Mouse (Mus musculus): ENCODE data around the gene Tubb4b. TPM values are rescaled to one million over a fixed set of nuclear protein-coding genes. Genes with fewer than 3 reads are reported as not detected.

Gene Tubb4b
- polyA plus RNA-seq, 1 experiment from 2014 or later: 416 TPM

GRCm38 (mm10) chr2:25242101-25242506, 17.6 kb upstream of the Tubb4b start, which contains the start of the genes Rnf208 and Cysrt1:
Gene Rnf208 (plus strand): TSS chr2:25242255.
Gene Cysrt1 (minus strand): TSS chr2:25242452.
- Histone ChIP-seq H3K9ac (peak within 1 kb of the TSS; percentile 73), H3K27ac (peak within 1 kb of the TSS; percentile 76), H3K4me2 (replicated peaks) (peak within 1 kb of the TSS; percentile 92), H3K4me3 (peak within 1 kb of the TSS; percentile 55), H3K27me3 (peaks cover 20% of the 10 kb centered on the region), H3K36me3 (peaks cover 24% of the 10 kb centered on the region), H3K9me3 (replicated peaks) (no peaks in the 10 kb centered on the region), H3K4me1 (peaks cover 26% of the 10 kb centered on the region)
- peak; percentile 42 for ATAC-seq (ENCODE audit: low FRiP score)
- WGBS: 0% methylated on average over 7 of the region's 59 CpGs

DNA sequence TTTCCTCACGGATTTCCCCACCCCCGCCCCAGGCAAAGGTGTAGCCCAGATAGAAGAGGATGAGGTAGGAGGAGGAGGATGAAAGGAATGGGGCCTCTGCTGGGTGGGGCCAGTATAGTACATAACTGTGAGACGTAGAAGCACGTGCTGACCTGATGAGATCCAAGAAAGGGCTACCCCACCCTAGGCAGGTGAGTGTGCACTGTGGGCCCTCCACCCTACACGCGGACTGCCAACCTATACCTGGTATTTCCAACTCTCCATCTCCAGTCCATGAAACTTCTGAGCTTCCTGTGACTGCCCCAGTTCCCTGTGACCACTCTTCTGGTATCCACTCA, 16.9 kb upstream of the Tubb4b start:
- WGBS: 14% methylated on average over 6 of the region's 6 CpGs
- peaks cover 17% of the 10 kb centered on the region for H3K36me3 ChIP-seq
- H3K27me3 ChIP-seq: peaks cover 20% of the 10 kb centered on the region
- H3K4me2 ChIP-seq (replicated peaks): peak overlapping the region; percentile 92
- H3K9ac ChIP-seq: peak overlapping the region; percentile 73; the same call in 1 of the 2 replicates
- peak overlapping the region; percentile 55 for H3K4me3 ChIP-seq
- H3K4me1 ChIP-seq: peaks cover 26% of the 10 kb centered on the region
- H3K9me3 ChIP-seq (replicated peaks): no peaks in the 10 kb centered on the region
- H3K27ac ChIP-seq: peak overlapping the region; percentile 76; the same call in 1 of the 2 replicates
- ATAC-seq (ENCODE audit: low FRiP score): peak; percentile 5; the same call in 1 of the 2 replicates

- whole genome bisulfite sequencing: under 1% methylated on average over 29 of the region's 29 CpGs
- Histone ChIP-seq H3K27ac (peak overlapping the region; percentile 76), H3K4me1 (peaks cover 26% of the 10 kb centered on the region), H3K9ac (peak overlapping the region; percentile 73), H3K4me2 (replicated peaks) (peak overlapping the region; percentile 92), H3K36me3 (peaks cover 11% of the 10 kb centered on the region), H3K27me3 (peaks cover 24% of the 10 kb centered on the region), H3K4me3 (peak overlapping the region; percentile 55), H3K9me3 (replicated peaks) (no peaks in the 10 kb centered on the region)
- ATAC-seq (ENCODE audit: low FRiP score): peak; percentile 77
These were observed 16.4 kb upstream of the Tubb4b start for GRCm38 (mm10) chr2:25240723-25241437.

- 0 out of 2 replicates have a peak overlapping the region, but pooled peaks have one; percentile 32 for H3K9ac ChIP-seq
- ATAC-seq (ENCODE audit: low FRiP score): no peak; the same call in 1 of the 2 replicates
- H3K4me1 ChIP-seq: peaks cover 26% of the 10 kb centered on the region
- no peaks in the 10 kb centered on the region for H3K9me3 ChIP-seq (replicated peaks)
- peaks cover 24% of the 10 kb centered on the region for H3K27me3 ChIP-seq
- H3K4me3 ChIP-seq: peak overlapping the region; percentile 55; the same call in 1 of the 2 replicates
- peak overlapping the region; percentile 76; the same call in 1 of the 2 replicates for H3K27ac ChIP-seq
- WGBS: 55% methylated on average over 8 of the region's 8 CpGs
- peaks cover 6% of the 10 kb centered on the region; the same call in 1 of the 2 replicates for H3K36me3 ChIP-seq
- H3K4me2 ChIP-seq (replicated peaks): peak overlapping the region; percentile 92
These were observed 15.8 kb upstream of the Tubb4b start for GRCm38 (mm10) chr2:25240310-25240709.

GRCm38 (mm10) chr2:25239766-25240165, 15.3 kb upstream of the Tubb4b start:
- H3K9ac ChIP-seq: no peak overlapping the region
- no peak overlapping the region for H3K4me2 ChIP-seq (replicated peaks)
- H3K27me3 ChIP-seq: peaks cover 24% of the 10 kb centered on the region
- H3K4me3 ChIP-seq: no peak overlapping the region
- H3K27ac ChIP-seq: no peak overlapping the region
- 0 out of 2 replicates have a peak, but pooled peaks cover under 1% of the 10 kb centered on the region for H3K36me3 ChIP-seq
- H3K9me3 ChIP-seq (replicated peaks): no peaks in the 10 kb centered on the region
- no peak for ATAC-seq (ENCODE audit: low FRiP score)
- WGBS: 81% methylated on average over 3 of the region's 3 CpGs
- peaks cover 26% of the 10 kb centered on the region for H3K4me1 ChIP-seq

DNA sequence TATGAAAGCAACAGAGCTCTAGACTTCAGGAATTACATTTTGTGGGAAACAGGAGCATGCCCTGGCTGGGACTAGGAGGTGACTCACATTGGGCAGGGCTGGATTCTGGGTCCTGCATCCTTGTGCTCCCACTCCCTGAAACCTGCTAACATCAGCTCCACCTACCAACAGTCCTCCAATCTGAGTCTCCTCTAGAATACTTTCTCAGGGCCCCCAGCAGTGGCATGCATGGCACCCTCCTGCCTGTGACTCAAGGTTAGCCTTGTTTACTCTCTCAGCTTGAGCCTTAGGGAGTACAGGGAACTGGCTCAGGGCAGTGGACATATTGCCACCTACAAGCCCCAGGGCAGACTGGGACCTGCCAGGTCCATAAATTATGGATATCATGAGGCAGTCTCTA, 13.6 kb upstream of the Tubb4b start:
- ATAC-seq (ENCODE audit: low FRiP score): no peak
- Histone ChIP-seq H3K4me1 (peaks cover 22% of the 10 kb centered on the region), H3K4me3 (no peak overlapping the region), H3K27ac (no peak overlapping the region), H3K9ac (no peak overlapping the region), H3K36me3 (no peaks in the 10 kb centered on the region), H3K27me3 (peaks cover 30% of the 10 kb centered on the region), H3K9me3 (replicated peaks) (no peaks in the 10 kb centered on the region), H3K4me2 (replicated peaks) (no peak overlapping the region)

- Histone ChIP-seq H3K9ac (no peak overlapping the region), H3K9me3 (replicated peaks) (no peaks in the 10 kb centered on the region), H3K4me3 (no peak overlapping the region), H3K36me3 (no peaks in the 10 kb centered on the region), H3K4me2 (replicated peaks) (no peak overlapping the region), H3K4me1 (peaks cover 16% of the 10 kb centered on the region), H3K27me3 (peaks cover 25% of the 10 kb centered on the region), H3K27ac (no peak overlapping the region)
- ATAC-seq (ENCODE audit: low FRiP score): no peak
- WGBS: 65% methylated on average over 4 of the region's 4 CpGs
These were observed 13.0 kb upstream of the Tubb4b start for GRCm38 (mm10) chr2:25237522-25237921.

GRCm38 (mm10) chr2:25236614-25237013, 12.1 kb upstream of the Tubb4b start, which contains the start of gene Rnf224:
Gene Rnf224 (minus strand): TSS chr2:25236787.
- Histone ChIP-seq H3K36me3 (no peaks in the 10 kb centered on the region), H3K9me3 (replicated peaks) (no peaks in the 10 kb centered on the region), H3K4me1 (peaks cover 10% of the 10 kb centered on the region), H3K27ac (no peak within 1 kb of the TSS), H3K27me3 (peaks cover 25% of the 10 kb centered on the region), H3K9ac (no peak within 1 kb of the TSS), H3K4me2 (replicated peaks) (no peak within 1 kb of the TSS), H3K4me3 (no peak within 1 kb of the TSS)
- WGBS: 33% methylated on average over 8 of the region's 8 CpGs
- ATAC-seq (ENCODE audit: low FRiP score): no peak

- Histone ChIP-seq H3K4me3 (no peak overlapping the region), H3K27me3 (peaks cover 24% of the 10 kb centered on the region), H3K27ac (no peak overlapping the region), H3K4me1 (no peaks in the 10 kb centered on the region), H3K9me3 (replicated peaks) (no peaks in the 10 kb centered on the region), H3K9ac (no peak overlapping the region), H3K4me2 (replicated peaks) (no peak overlapping the region), H3K36me3 (no peaks in the 10 kb centered on the region)
- no peak for ATAC-seq (ENCODE audit: low FRiP score)
- 69% methylated on average over 5 of the region's 5 CpGs for WGBS
These were observed 10.2 kb upstream of the Tubb4b start for GRCm38 (mm10) chr2:25234551-25235220.

- H3K9me3 ChIP-seq (replicated peaks): no peaks in the 10 kb centered on the region
- no peak within 1 kb of the TSS for H3K4me3 ChIP-seq
- H3K4me1 ChIP-seq: no peaks in the 10 kb centered on the region
- no peaks in the 10 kb centered on the region for H3K36me3 ChIP-seq
- H3K9ac ChIP-seq: no peak within 1 kb of the TSS
- WGBS: 87% methylated on average over 3 of the region's 3 CpGs
- ATAC-seq (ENCODE audit: low FRiP score): no peak
- peaks cover 25% of the 10 kb centered on the region for H3K27me3 ChIP-seq
- H3K4me2 ChIP-seq (replicated peaks): no peak within 1 kb of the TSS
- H3K27ac ChIP-seq: no peak within 1 kb of the TSS
These were observed 9.5 kb upstream of the Tubb4b start, which contains the start of gene Slc34a3 for GRCm38 (mm10) chr2:25234050-25234449. Gene Slc34a3 (minus strand): TSS chr2:25234364.

DNA sequence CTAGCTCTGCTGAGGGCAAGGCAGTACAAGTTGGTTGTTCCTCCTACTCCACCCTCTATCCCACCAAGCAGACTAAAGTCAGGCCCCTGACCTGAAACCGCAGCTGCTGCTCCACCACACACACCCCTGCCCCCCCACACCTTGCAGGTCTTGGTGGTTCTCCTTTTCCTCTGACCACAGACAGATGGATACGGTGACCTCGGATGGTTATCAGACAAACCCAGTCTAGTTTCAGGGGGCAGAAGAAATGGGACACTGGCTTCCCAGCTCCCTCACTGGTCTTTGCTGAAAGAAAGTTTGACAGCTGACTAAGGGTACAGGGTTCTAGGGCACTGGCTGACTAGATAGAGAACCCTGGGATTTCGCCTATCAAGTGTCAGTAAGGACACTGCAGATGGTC, 8.9 kb upstream of the Tubb4b start:
- Histone ChIP-seq H3K9ac (no peak overlapping the region), H3K27me3 (peaks cover 23% of the 10 kb centered on the region), H3K4me1 (peaks cover 6% of the 10 kb centered on the region), H3K4me2 (replicated peaks) (no peak overlapping the region), H3K9me3 (replicated peaks) (no peaks in the 10 kb centered on the region), H3K36me3 (no peaks in the 10 kb centered on the region), H3K27ac (no peak overlapping the region), H3K4me3 (no peak overlapping the region)
- WGBS: 85% methylated on average over 4 of the region's 4 CpGs
- no peak for ATAC-seq (ENCODE audit: low FRiP score)

- no peak overlapping the region for H3K27ac ChIP-seq
- no peaks in the 10 kb centered on the region for H3K36me3 ChIP-seq
- WGBS: 60% methylated on average over 12 of the region's 12 CpGs
- ATAC-seq (ENCODE audit: low FRiP score): no peak
- H3K4me1 ChIP-seq: peaks cover 7% of the 10 kb centered on the region
- no peak overlapping the region for H3K9ac ChIP-seq
- no peak overlapping the region for H3K4me3 ChIP-seq
- H3K4me2 ChIP-seq (replicated peaks): no peak overlapping the region
- H3K9me3 ChIP-seq (replicated peaks): no peaks in the 10 kb centered on the region
- peaks cover 19% of the 10 kb centered on the region for H3K27me3 ChIP-seq
These were observed 6.5 kb upstream of the Tubb4b start for GRCm38 (mm10) chr2:25231038-25231437.
